14 mouse cellular contexts compared by ENCODE assay signal in genomic region chrX:101126977-101127376, GRCm38 (mm10). TPM values are rescaled to one million over a fixed set of nuclear protein-coding genes. Genes with fewer than 3 reads are reported as not detected.
DNase-seq lines count a peak whose midpoint lies in the region; ATAC-seq and TF ChIP-seq lines count a peak whose summit lies in the region.
"Had no signal": no experiment of that assay in that cellular context is flagged by ENCODE, and none has a peak within 500 bp of the region (broad histone marks: within the 10 kb centered on the region; RNA-seq: fewer than 3 reads in every experiment).

No protein-coding gene starts in this region.

- H3K4me3 ChIP-seq in lung, embryonic 16.5 days (ENCODE audit: low read length), result no peak overlapping the region
- no peak overlapping the region for H3K4me3 ChIP-seq in gastrocnemius, adult 2 months
- H3K4me3 ChIP-seq: layer of hippocampus, adult 2 months; liver, embryonic 13.5 days; neural tube, embryonic 12.5 days had no signal

- no peaks in the 10 kb centered on the region for H3K27me3 ChIP-seq in lung, embryonic 16.5 days (ENCODE audit: control insufficient read depth, insufficient read depth, low read depth, low read length)
- H3K27me3 ChIP-seq: liver, embryonic 13.5 days; neural tube, embryonic 12.5 days had no signal

- no peak overlapping the region for H3K9ac ChIP-seq in lung, embryonic 16.5 days (ENCODE audit: low read length)
- H3K9ac ChIP-seq: liver, embryonic 13.5 days; neural tube, embryonic 12.5 days had no signal

- H3K9me3 ChIP-seq in lung, embryonic 16.5 days (ENCODE audit: control insufficient read depth, low read length), result no peaks in the 10 kb centered on the region
- H3K9me3 ChIP-seq: liver, embryonic 13.5 days; neural tube, embryonic 12.5 days had no signal

- no peak for TF ChIP-seq POLR2A in brain, embryonic 14.5 days (IDR thresholded peaks at IDR 0.05; ENCODE audit: borderline replicate concordance, extremely low read depth, insufficient read depth, insufficient read length, poor library complexity, severe bottlenecking)

- peak; percentile 52; the same call in 1 of the 2 replicates for ATAC-seq in lung, embryonic 16.5 days (ENCODE audit: low read depth)
- peak; percentile 92 for ATAC-seq in megakaryocyte-erythroid progenitor cell, adult 5-6 weeks (replicated peaks; ENCODE audit: low FRiP score, low TSS enrichment, poor library complexity, severe bottlenecking)
- ATAC-seq: CD4-positive, CD25-positive, alpha-beta regulatory T cell, adult 4 months had no signal

- no peak overlapping the region; the same call in 1 of the 2 replicates for H3K27ac ChIP-seq in lung, embryonic 16.5 days (ENCODE audit: low read length)
- no peak overlapping the region for H3K27ac ChIP-seq in gastrocnemius, adult 2 months
- H3K27ac ChIP-seq: layer of hippocampus, adult 2 months; liver, embryonic 13.5 days; neural tube, embryonic 12.5 days had no signal

- no peak for TF ChIP-seq CTCF in brain, embryonic 14.5 days (IDR thresholded peaks at IDR 0.05; ENCODE audit: borderline replicate concordance, extremely low read depth, insufficient read depth, insufficient read length)
- no peak for TF ChIP-seq CTCF in gastrocnemius, adult 2 months (IDR thresholded peaks at IDR 0.05)

- peaks cover 5% of the 10 kb centered on the region; the same call in 1 of the 2 replicates for H3K4me1 ChIP-seq in lung, embryonic 16.5 days (replicated peaks; ENCODE audit: control insufficient read depth, insufficient read depth, low read length)
- H3K4me1 ChIP-seq: liver, embryonic 13.5 days; neural tube, embryonic 12.5 days had no signal

- intact Hi-C loops in heart, postnatal 36 days (cut with DNase I), result no loop called here
- intact Hi-C loops in gastrocnemius, adult 2 months (cut with DNase I), result no loop called here

- DNase-seq in heart, adult 18-20 months, result peak; percentile 14 to 24
- no peak for DNase-seq in heart, postnatal 36 days
- no peak for DNase-seq in lung, postnatal 36 days
- peak; percentile 27 for DNase-seq in brain, embryonic 14.5 days (ENCODE audit: low read depth)
- no peak for DNase-seq in cerebellum, adult 8-10 months
- DNase-seq in gastrocnemius, adult 2 months, result no peak
- DNase-seq: liver, embryonic 13.5 days; midbrain, embryonic 14.5 days; thymus, postnatal 25 days had no signal

- H3K4me2 ChIP-seq in lung, embryonic 16.5 days (ENCODE audit: low read depth, low read length), result no peak overlapping the region; the same call in 1 of the 2 replicates
- H3K4me2 ChIP-seq: liver, embryonic 13.5 days; neural tube, embryonic 12.5 days had no signal

- no peaks in the 10 kb centered on the region for H3K36me3 ChIP-seq in lung, embryonic 16.5 days (ENCODE audit: control insufficient read depth, insufficient read depth, low read length)
- H3K36me3 ChIP-seq: liver, embryonic 13.5 days; neural tube, embryonic 12.5 days had no signal

- 31% methylated on average over 2 of the region's 2 CpGs for WGBS in lung, embryonic 16.5 days

RNA-seq across cellular contexts. Expression of gene Slc7a3, which starts 41.2 kb away (rescaled TPM):
- total RNA-seq in heart, adult 18-20 months (2021), result not detected
- total RNA-seq in heart, postnatal 36 days (2021), result not detected
- polyA plus RNA-seq in lung, embryonic 16.5 days (2015; fragmentation: Nextera tagmentation; extraction: Ambion mirVana), result 0.67 and 0.74 TPM in 2 replicates
- polyA plus RNA-seq in brain, embryonic 14.5 days (2012; rRNA removed), result 3.1 and 4.1 TPM in 2 replicates
- total RNA-seq in megakaryocyte-erythroid progenitor cell, adult 5-6 weeks (2014; fragmentation: Nextera tagmentation), result 2.0 TPM in 1 of 2 replicates, not detected in the other
- total RNA-seq in megakaryocyte-erythroid progenitor cell, adult 5-6 weeks (2017), result 0.34 TPM in 1 of 2 replicates, not detected in the other
- total RNA-seq in gastrocnemius, adult 2 months (2021), result not detected

Comparison
In these comparisons a context has a peak if more than half of its experiments do, and no peak if none do; other contexts are left out.
1. DNase-seq: peak in heart, adult 18-20 months (2 of 2) and brain, embryonic 14.5 days (single experiment); none in heart, postnatal 36 days (0 of 2), lung, postnatal 36 days (single experiment), cerebellum, adult 8-10 months (single experiment) and gastrocnemius, adult 2 months (single experiment).